Mouse (Mus musculus) midbrain, embryonic 14.5 days (tissue): ENCODE measurements at regions not wholly inside any gene's neighbourhood (a gene's known extent, or its start where the extent isn't known, plus 50 kb on each side); places are given as distances from the start of the nearest gene placed in this dataset.

ENCODE experiments used
- ATAC-seq: fragments of 200-750 bp; cut with Nextera tagmentation; 2 replicates; pipeline ENCODE4 v1.8.0; 2017; ENCODE audit warnings: moderate number of reproducible peaks, moderate library complexity; ENCODE audit not compliant: low FRiP score, low TSS enrichment
- DNase-seq: peaks from one replicate; pipeline ENCODE4 v3.0.0-alpha.2; 2015
- H3K27ac ChIP-seq: fragments of 300-500 bp; sonication (generic); replicated peaks from 2 replicates; pipeline ENCODE4 v1.5.1; 2014; ENCODE audit warnings: mild to moderate bottlenecking, low read depth, low read length, moderate library complexity
- H3K27me3 ChIP-seq: fragments of 300-500 bp; sonication (generic); 2 replicates; pipeline ENCODE4 v1.6.1; 2014; ENCODE audit warnings: low read length, control low read depth, mixed read lengths; ENCODE audit not compliant: control insufficient read depth, insufficient read depth
- H3K36me3 ChIP-seq: fragments of 300-500 bp; sonication (generic); 2 replicates; pipeline ENCODE4 v1.6.1; 2014; ENCODE audit warnings: low read length, control low read depth; ENCODE audit not compliant: control insufficient read depth, insufficient read depth
- H3K4me1 ChIP-seq: fragments of 300-500 bp; sonication (generic); 2 replicates; pipeline ENCODE4 v1.6.1; 2014; ENCODE audit warnings: mild to moderate bottlenecking, antibody characterized with exemption, low read length, control low read depth; ENCODE audit not compliant: control insufficient read depth, insufficient read depth
- H3K4me2 ChIP-seq: fragments of 300-500 bp; sonication (generic); 2 replicates; pipeline ENCODE4 v1.6.1; 2014; ENCODE audit warnings: mild to moderate bottlenecking, low read length, moderate library complexity
- H3K4me3 ChIP-seq: fragments of 300-500 bp; sonication (generic); replicated peaks from 2 replicates; pipeline ENCODE4 v1.5.1; 2014; ENCODE audit warnings: low read depth, low read length
- H3K9ac ChIP-seq: fragments of 300-500 bp; sonication (generic); replicated peaks from 2 replicates; pipeline ENCODE4 v1.6.1; 2014; ENCODE audit warnings: mild to moderate bottlenecking, low read length, moderate library complexity
- H3K9me3 ChIP-seq: fragments of 300-500 bp; sonication (generic); 2 replicates; pipeline ENCODE4 v1.6.1; 2016; ENCODE audit warnings: low read length, control low read depth, mixed read lengths; ENCODE audit not compliant: control insufficient read depth
- WGBS: fragments of 180-500 bp; shearing (Covaris S2); extraction: QIAGEN DNeasy Blood & Tissue Kit; methylation state at CpG from one replicate; pipeline ENCODE4 v1.1.7; 2014; 5-methylcytosine and 5-hydroxymethylcytosine counted together

DNA sequence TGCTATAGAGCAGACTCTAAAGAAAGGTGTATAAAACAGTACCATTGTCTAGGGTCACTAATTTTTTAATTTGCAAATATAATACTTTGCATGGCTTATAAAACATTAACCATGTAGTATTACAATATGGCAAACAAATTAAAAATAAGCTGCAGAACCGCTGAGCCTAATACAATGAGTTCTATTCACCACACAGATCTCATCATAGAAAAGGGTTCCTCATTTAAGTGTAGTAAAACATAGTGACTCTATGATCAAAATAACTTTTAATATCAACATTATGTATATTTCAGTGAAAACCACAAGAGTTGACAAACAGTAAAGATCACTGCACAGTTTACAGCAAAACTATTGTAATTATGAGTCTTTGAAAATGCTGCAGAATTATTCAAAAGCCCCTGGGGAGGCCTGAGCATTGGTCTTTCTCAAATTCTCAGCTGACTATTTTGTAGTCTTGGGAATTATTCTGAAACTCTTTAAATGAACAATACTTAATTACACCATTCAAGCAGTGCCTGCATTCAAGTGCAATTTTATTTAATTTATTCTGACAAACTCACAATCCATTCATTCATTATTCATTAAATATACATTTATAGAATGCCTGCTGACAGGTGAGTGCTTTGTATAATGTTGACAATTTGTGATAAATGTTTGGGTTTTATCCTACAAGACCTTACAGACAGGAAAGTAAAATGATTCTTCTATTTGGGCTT, 60.3 kb downstream of the Pcdh20 start:
- WGBS: 87% methylated on average over 1 of the region's 1 CpGs
- no peak overlapping the region for H3K4me3 ChIP-seq
- DNase-seq (no peak), ATAC-seq (no peak)
- no peaks in the 10 kb centered on the region for H3K4me1 ChIP-seq
- no peaks in the 10 kb centered on the region for H3K9me3 ChIP-seq
- H3K27me3 ChIP-seq: no peaks in the 10 kb centered on the region
- no peaks in the 10 kb centered on the region for H3K36me3 ChIP-seq
- no peak overlapping the region for H3K27ac ChIP-seq
- H3K4me2 ChIP-seq: no peak overlapping the region
- H3K9ac ChIP-seq: no peak overlapping the region

DNA sequence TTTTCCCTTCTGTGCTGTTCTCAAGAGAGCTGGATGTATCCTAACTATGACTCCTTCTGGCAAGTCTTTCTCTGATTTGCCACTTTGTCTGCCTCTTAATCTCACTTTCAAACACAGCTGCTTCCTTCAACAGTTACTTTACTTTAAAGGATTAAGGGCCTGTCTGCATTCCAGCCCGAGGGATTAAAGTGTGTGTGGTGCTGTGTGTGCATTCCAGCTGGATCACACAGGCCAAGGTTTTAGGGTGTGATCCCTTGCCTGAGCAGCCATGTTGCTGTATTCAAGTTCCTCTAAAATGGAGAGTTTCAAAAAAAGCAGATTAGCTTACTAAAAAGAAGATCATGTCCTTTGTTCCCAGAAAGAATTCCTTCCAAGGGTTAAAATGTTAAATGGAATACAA, 71.9 kb downstream of the Pcdh20 start:
- Histone ChIP-seq H3K27me3 (no peaks in the 10 kb centered on the region), H3K27ac (no peak overlapping the region), H3K4me3 (no peak overlapping the region), H3K9me3 (no peaks in the 10 kb centered on the region), H3K4me2 (no peak overlapping the region), H3K4me1 (0 out of 2 replicates have a peak, but pooled peaks cover 2% of the 10 kb centered on the region), H3K36me3 (no peaks in the 10 kb centered on the region), H3K9ac (no peak overlapping the region)
- DNase-seq: no peak
- ATAC-seq: no peak
- 14% methylated on average over 1 of the region's 1 CpGs for WGBS

DNA sequence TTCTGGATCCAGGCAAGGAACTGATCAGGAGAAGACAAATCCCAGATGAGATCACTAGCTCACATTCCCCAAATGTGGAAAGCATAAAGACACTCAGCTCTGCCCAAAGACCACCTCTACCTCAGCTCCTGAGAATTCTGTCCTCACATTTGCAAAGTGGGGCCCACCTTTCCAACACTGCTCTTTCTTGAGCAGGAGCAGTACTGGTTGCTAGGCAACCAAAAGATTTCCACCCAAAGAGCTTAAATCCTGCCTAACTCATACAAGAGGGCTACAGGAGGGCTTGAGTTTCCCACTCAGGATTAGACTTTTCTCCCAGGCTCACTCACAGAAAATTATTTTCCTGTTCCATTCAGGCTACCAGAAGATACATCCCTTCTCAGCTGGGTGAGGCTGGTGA, 74.0 kb downstream of the Pcdh20 start:
- H3K4me1 ChIP-seq: 0 out of 2 replicates have a peak, but pooled peaks cover 2% of the 10 kb centered on the region
- ATAC-seq (no peak), DNase-seq (peak; percentile 41)
- H3K4me2 ChIP-seq: no peak overlapping the region
- no peak overlapping the region for H3K27ac ChIP-seq
- no peaks in the 10 kb centered on the region for H3K9me3 ChIP-seq
- no peaks in the 10 kb centered on the region for H3K27me3 ChIP-seq
- H3K9ac ChIP-seq: no peak overlapping the region
- H3K4me3 ChIP-seq: no peak overlapping the region
- no peaks in the 10 kb centered on the region for H3K36me3 ChIP-seq

DNA sequence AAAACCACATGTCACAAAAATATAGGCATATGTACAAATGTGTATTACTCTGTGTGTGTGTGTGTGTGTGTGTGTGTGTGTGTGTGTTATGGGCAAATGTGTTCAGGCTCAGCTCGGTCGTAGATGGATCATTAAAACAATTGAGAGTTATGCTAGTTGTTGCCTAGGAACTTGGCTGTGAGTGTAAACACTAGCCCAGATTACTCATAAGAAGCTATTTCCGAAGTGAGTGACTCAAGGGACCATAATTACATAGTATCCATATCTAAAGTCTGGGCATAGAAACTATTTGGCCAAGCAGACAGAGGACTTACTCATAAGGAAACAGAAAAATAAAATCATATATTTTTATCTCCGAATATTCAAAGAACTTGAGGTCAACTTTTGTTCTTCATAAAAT, 76.2 kb downstream of the Pcdh20 start:
- WGBS: 91% methylated on average over 4 of the region's 4 CpGs
- no peak overlapping the region for H3K27ac ChIP-seq
- ATAC-seq: no peak
- no peaks in the 10 kb centered on the region for H3K9me3 ChIP-seq
- H3K27me3 ChIP-seq: no peaks in the 10 kb centered on the region
- no peak overlapping the region for H3K4me2 ChIP-seq
- no peak for DNase-seq
- no peaks in the 10 kb centered on the region for H3K36me3 ChIP-seq
- no peak overlapping the region for H3K9ac ChIP-seq
- H3K4me1 ChIP-seq: 0 out of 2 replicates have a peak, but pooled peaks cover 2% of the 10 kb centered on the region
- no peak overlapping the region for H3K4me3 ChIP-seq

DNA sequence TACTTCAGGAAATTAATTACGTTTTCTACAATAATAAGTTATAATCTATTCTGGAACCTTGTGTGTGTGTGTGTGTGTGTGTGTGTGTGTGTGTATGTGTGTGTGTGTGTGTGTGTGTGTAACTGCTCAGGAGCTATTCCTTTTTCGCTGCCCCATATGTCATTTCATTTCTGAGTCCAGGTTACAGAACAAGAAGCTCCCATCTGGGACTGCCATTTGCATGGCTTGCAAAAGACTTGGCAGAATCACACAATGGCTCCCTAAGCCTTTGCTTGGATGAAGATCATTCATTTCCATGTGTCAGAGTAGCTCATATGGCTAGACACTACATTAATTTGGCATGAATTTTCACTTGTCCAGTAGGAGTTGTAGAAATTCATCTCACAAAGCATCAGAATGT, 86.6 kb downstream of the Pcdh20 start:
- H3K4me2 ChIP-seq: no peak overlapping the region
- ATAC-seq (no peak), DNase-seq (no peak)
- no peaks in the 10 kb centered on the region for H3K9me3 ChIP-seq
- H3K27me3 ChIP-seq: no peaks in the 10 kb centered on the region
- H3K9ac ChIP-seq: no peak overlapping the region
- no peak overlapping the region for H3K27ac ChIP-seq
- 87% methylated on average over 2 of the region's 2 CpGs for WGBS
- H3K4me3 ChIP-seq: no peak overlapping the region
- H3K36me3 ChIP-seq: no peaks in the 10 kb centered on the region
- no peaks in the 10 kb centered on the region for H3K4me1 ChIP-seq

DNA sequence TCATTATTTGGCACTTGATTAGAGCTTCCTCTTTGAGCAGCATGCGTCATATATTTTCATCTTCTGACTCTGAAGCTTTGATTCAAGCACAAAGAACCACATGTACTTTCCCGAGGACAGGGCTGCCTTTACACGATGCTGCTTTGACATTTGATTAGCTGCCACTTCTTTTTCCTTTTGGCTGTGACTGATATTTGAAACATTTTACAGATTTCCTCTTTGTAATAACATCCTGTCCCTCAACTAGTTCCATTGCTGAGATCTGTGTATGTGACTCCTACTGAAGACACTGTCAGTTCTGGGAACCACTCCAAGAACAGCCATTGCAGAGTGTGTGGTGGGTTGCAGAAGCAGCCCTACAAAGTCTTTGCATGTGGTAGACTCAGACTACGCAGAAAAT, 124.0 kb downstream of the Pcdh20 start:
- ATAC-seq: no peak
- no peaks in the 10 kb centered on the region for H3K36me3 ChIP-seq
- peak; percentile 8 for DNase-seq
- H3K27ac ChIP-seq: no peak overlapping the region
- H3K27me3 ChIP-seq: no peaks in the 10 kb centered on the region
- H3K9ac ChIP-seq: no peak overlapping the region
- no peak overlapping the region for H3K4me2 ChIP-seq
- H3K4me3 ChIP-seq: no peak overlapping the region
- H3K4me1 ChIP-seq: no peaks in the 10 kb centered on the region
- 81% methylated on average over 4 of the region's 4 CpGs for WGBS
- H3K9me3 ChIP-seq: no peaks in the 10 kb centered on the region

DNA sequence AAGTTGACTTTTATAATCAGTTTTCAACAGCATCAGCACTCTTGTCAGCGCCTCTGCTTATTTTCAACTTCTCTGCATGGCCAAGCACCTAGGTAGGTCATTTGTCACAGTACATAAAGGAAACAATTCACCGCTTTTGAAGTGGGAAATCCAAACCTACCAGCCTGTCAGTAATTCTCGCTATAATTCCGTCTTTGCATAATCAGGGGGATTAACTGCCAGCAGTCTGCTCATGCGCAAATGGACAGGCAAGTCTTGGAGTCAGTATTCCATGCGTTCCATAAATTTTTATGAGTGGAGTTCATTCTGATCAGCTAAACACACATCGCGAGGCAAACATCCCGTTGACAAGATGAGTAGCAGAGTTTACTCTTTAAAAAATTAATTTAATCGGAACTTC, 133.9 kb downstream of the Pcdh20 start:
- Histone ChIP-seq H3K9me3 (no peaks in the 10 kb centered on the region), H3K4me2 (no peak overlapping the region; the same call in 1 of the 2 replicates), H3K4me3 (no peak overlapping the region), H3K9ac (no peak overlapping the region), H3K27me3 (no peaks in the 10 kb centered on the region), H3K4me1 (0 out of 2 replicates have a peak, but pooled peaks cover 3% of the 10 kb centered on the region), H3K36me3 (no peaks in the 10 kb centered on the region), H3K27ac (no peak overlapping the region)
- DNase-seq (peak; percentile 75), ATAC-seq (peak; percentile 50; the same call in 1 of the 2 replicates)
- WGBS: 30% methylated on average over 10 of the region's 10 CpGs

DNA sequence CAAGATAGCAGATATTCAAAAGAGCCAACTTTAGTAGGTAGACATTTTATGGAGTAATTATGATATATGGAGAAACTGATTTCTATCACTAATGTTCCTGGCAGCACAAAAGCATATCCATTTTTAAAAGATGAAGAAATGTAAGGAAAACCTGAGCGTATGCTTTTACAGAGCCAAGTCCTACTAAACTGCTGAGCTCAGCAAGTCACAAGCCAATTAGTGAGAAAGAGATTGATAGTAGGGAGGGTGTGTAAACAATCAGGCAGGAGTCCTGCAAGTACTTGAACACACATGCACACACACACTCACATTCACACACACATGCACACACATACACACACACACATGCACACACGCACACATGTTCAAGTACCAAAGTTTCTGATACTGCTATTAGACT, 140.6 kb downstream of the Pcdh20 start:
- ATAC-seq (no peak), DNase-seq (no peak)
- no peaks in the 10 kb centered on the region for H3K4me1 ChIP-seq
- WGBS: 92% methylated on average over 2 of the region's 2 CpGs
- no peak overlapping the region for H3K4me3 ChIP-seq
- H3K9ac ChIP-seq: no peak overlapping the region
- no peaks in the 10 kb centered on the region for H3K9me3 ChIP-seq
- no peak overlapping the region for H3K4me2 ChIP-seq
- no peaks in the 10 kb centered on the region for H3K27me3 ChIP-seq
- H3K27ac ChIP-seq: no peak overlapping the region
- H3K36me3 ChIP-seq: no peaks in the 10 kb centered on the region

DNA sequence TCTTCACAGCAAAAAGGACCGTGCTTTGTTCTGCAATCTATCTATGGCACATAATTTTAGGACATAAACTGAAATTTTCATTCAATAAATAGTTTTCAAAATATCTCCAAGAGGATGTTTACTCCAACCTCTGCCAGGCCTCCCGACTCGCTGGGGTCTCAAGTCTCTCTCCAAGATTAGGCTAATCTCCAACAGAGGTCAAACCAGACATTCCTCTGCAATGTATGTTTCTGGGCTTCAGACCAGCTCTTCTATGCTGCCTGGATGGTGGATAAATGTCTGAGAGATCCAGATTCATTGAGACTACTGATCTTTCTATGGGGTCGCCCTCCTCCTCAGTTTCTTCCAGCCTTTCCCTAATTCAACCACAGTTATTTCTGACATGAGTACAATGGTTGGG, 144.8 kb downstream of the Pcdh20 start:
- no peaks in the 10 kb centered on the region for H3K4me1 ChIP-seq
- DNase-seq (no peak), ATAC-seq (no peak)
- H3K27me3 ChIP-seq: no peaks in the 10 kb centered on the region
- no peaks in the 10 kb centered on the region for H3K36me3 ChIP-seq
- 92% methylated on average over 4 of the region's 4 CpGs for WGBS
- no peak overlapping the region for H3K27ac ChIP-seq
- no peak overlapping the region for H3K9ac ChIP-seq
- H3K4me2 ChIP-seq: no peak overlapping the region
- H3K9me3 ChIP-seq: no peaks in the 10 kb centered on the region
- H3K4me3 ChIP-seq: no peak overlapping the region
